Mouse (Mus musculus): ENCODE measurements around the gene Plrg1. TPM values are rescaled to one million over a fixed set of nuclear protein-coding genes. Genes with fewer than 3 reads are reported as not detected.

The Plrg1 gene
- total and polyA plus RNA-seq, 2 experiments from 2014 or later = 85.6 to 90.8 TPM

DNA sequence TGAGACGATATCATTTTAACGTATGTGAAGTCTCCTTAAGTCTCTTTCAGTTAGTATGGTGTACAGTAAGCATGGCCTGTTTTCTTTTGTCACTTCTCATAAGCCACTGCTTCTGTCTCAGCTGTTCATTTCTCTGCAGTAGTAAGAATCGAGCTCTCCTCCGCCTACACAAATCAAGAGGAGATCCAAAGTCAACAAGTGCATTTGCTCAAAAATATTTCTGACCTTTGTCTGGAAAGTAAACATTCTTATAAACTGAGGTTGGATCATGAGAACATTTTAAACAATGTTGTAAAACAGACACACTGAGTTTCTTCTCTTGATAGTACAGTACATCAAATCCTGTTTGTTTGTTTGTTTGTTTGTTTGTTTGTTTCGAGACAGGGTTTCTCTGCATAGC is 4.7 kb upstream of the Plrg1 start:
- Histone ChIP-seq H3K9ac (no peak overlapping the region), H3K4me3 (ENCODE audit: low read depth, low read length) (no peak overlapping the region), H3K9me3 (ENCODE audit: low read length) (no peaks in the 10 kb centered on the region), H3K4me1 (ENCODE audit: insufficient read depth) (no peaks in the 10 kb centered on the region), H3K36me3 (ENCODE audit: insufficient read depth) (no peaks in the 10 kb centered on the region), H3K27ac (ENCODE audit: low read depth, low read length) (no peak overlapping the region), H3K4me2 (ENCODE audit: low read depth) (no peak overlapping the region), H3K27me3 (ENCODE audit: insufficient read depth, low read length) (no peaks in the 10 kb centered on the region)
- TF ChIP-seq CTCF (IDR thresholded peaks at IDR 0.05; ENCODE audit: low read depth) = no peak
- WGBS = 83% methylated on average over 5 of the region's 5 CpGs
- no peak for DNase-seq
- no peak for ATAC-seq

DNA sequence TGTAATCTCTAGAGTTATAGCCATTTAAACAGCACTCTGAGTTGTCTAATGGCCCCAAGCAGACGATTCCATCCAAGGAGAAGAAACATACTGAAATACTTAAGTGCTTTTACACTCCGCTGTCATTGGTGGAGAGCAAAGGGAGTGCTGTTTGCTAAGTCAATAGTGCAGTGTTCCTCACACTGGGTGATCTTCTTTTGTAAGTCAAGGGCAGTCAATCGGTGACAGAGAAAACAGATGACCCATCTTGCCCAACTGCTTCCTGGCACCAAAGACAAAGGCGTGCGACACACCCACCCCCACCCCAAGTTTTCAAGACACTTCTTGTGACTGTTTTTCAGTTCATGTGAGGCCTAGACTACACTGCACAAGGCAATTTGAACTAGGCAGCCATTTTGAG is 3.2 kb upstream of the Plrg1 start:
- no peak for ATAC-seq
- 89% methylated on average over 5 of the region's 5 CpGs for WGBS
- DNase-seq = no peak

DNA sequence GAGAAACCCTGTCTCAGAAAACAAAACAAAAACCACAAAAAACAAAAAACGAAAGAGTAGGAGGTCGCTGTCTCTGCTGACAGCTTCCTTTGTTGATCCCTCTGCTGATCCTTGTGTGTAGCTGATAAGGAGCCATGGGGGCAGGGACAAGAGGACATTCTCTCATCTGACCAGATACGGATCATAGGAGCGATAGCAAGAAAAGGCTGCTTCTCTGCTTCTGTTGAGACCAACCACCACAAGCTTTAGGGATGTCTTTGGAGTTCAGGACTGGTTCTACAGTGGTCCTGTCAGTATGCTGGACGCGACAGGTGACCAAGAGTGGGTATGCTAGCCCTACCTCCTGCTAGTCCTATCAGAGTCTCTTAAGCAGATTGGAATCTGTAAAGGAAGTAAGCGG is 2.2 kb upstream of the Plrg1 start:
- peaks cover 8% of the 10 kb centered on the region for H3K4me1 ChIP-seq (ENCODE audit: insufficient read depth)
- no peak overlapping the region for H3K9ac ChIP-seq
- H3K36me3 ChIP-seq (ENCODE audit: insufficient read depth) = peaks cover 3% of the 10 kb centered on the region; the same call in 1 of the 2 replicates
- no peak for TF ChIP-seq CTCF (IDR thresholded peaks at IDR 0.05; ENCODE audit: low read depth)
- DNase-seq (no peak), ATAC-seq (no peak)
- no peak overlapping the region for H3K4me2 ChIP-seq (ENCODE audit: low read depth)
- no peaks in the 10 kb centered on the region for H3K9me3 ChIP-seq (ENCODE audit: low read length)
- no peaks in the 10 kb centered on the region for H3K27me3 ChIP-seq (ENCODE audit: insufficient read depth, low read length)
- no peak overlapping the region for H3K4me3 ChIP-seq (ENCODE audit: low read depth, low read length)
- 91% methylated on average over 7 of the region's 7 CpGs for WGBS
- no peak overlapping the region for H3K27ac ChIP-seq (ENCODE audit: low read depth, low read length)

More for the DNA sequence above, 3.2 kb upstream of the Plrg1 start:
- H3K4me1 ChIP-seq (ENCODE audit: insufficient read depth) = peaks cover 8% of the 10 kb centered on the region
- H3K9ac ChIP-seq = no peak overlapping the region
- H3K4me2 ChIP-seq (ENCODE audit: low read depth) = no peak overlapping the region
- no peak for TF ChIP-seq CTCF (IDR thresholded peaks at IDR 0.05; ENCODE audit: low read depth)
- no peak overlapping the region for H3K4me3 ChIP-seq (ENCODE audit: low read depth, low read length)
- 0 out of 2 replicates have a peak, but pooled peaks cover under 1% of the 10 kb centered on the region for H3K36me3 ChIP-seq (ENCODE audit: insufficient read depth)
- no peaks in the 10 kb centered on the region for H3K27me3 ChIP-seq (ENCODE audit: insufficient read depth, low read length)
- H3K27ac ChIP-seq (ENCODE audit: low read depth, low read length) = no peak overlapping the region
- no peaks in the 10 kb centered on the region for H3K9me3 ChIP-seq (ENCODE audit: low read length)

DNA sequence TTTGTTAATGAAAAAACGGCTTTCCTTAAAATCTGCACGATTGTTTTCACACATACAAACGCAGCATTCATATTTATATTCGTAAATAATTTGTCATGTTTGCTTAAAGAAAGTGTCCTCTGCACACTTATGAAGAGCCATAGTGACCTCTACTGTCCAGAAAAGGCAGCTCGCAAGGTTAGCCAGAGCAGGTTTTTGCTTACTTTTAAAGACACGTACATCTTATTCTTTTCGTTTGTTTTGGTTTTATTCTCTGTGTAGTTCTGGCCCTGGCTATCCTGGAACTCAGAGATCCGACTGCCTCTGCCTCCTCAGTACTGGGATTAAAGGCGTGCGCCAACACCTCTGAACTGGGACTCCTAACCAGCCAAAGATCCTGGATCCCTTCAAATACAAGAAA is 1.6 kb upstream of the Plrg1 start:
- DNase-seq = peak; percentile 78
- no peak for ATAC-seq
- TF ChIP-seq CTCF (IDR thresholded peaks at IDR 0.05; ENCODE audit: low read depth) = peak; percentile 76
- H3K4me1 ChIP-seq (ENCODE audit: insufficient read depth) = peaks cover 8% of the 10 kb centered on the region
- no peaks in the 10 kb centered on the region for H3K9me3 ChIP-seq (ENCODE audit: low read length)
- H3K9ac ChIP-seq = no peak overlapping the region
- H3K4me3 ChIP-seq (ENCODE audit: low read depth, low read length) = no peak overlapping the region
- H3K36me3 ChIP-seq (ENCODE audit: insufficient read depth) = peaks cover 8% of the 10 kb centered on the region
- no peak overlapping the region for H3K4me2 ChIP-seq (ENCODE audit: low read depth)
- WGBS = 33% methylated on average over 10 of the region's 10 CpGs
- no peaks in the 10 kb centered on the region for H3K27me3 ChIP-seq (ENCODE audit: insufficient read depth, low read length)
- H3K27ac ChIP-seq (ENCODE audit: low read depth, low read length) = no peak overlapping the region

DNA sequence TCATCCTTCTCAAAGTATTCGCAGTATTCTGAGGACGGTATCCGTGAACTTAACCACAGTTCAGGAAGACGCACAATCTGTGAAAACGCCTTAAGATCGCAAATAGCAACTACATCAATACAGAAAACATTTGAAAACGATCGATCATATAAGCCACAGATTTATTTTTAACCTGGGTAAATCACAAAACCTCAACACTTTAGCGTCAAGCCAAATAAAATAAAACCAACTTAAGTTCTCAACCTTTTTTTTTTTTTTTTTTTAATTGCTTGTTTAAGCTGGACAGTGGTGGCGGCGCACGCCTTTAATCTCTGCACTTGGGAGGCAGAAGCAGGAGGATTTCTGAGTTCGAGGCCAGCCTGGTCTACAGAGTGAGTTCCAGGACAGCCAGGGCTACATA is 563 bp upstream of the Plrg1 start:
- no peak overlapping the region for H3K9ac ChIP-seq
- H3K36me3 ChIP-seq (ENCODE audit: insufficient read depth) = peaks cover 18% of the 10 kb centered on the region
- no peaks in the 10 kb centered on the region for H3K9me3 ChIP-seq (ENCODE audit: low read length)
- no peak for ATAC-seq
- no peak overlapping the region for H3K27ac ChIP-seq (ENCODE audit: low read depth, low read length)
- H3K4me1 ChIP-seq (ENCODE audit: insufficient read depth) = peaks cover 8% of the 10 kb centered on the region
- no peak for TF ChIP-seq CTCF (IDR thresholded peaks at IDR 0.05; ENCODE audit: low read depth)
- DNase-seq = no peak
- H3K27me3 ChIP-seq (ENCODE audit: insufficient read depth, low read length) = no peaks in the 10 kb centered on the region
- H3K4me3 ChIP-seq (ENCODE audit: low read depth, low read length) = peak overlapping the region; percentile 72
- H3K4me2 ChIP-seq (ENCODE audit: low read depth) = peak overlapping the region; percentile 77
- WGBS = 47% methylated on average over 13 of the region's 13 CpGs

DNA sequence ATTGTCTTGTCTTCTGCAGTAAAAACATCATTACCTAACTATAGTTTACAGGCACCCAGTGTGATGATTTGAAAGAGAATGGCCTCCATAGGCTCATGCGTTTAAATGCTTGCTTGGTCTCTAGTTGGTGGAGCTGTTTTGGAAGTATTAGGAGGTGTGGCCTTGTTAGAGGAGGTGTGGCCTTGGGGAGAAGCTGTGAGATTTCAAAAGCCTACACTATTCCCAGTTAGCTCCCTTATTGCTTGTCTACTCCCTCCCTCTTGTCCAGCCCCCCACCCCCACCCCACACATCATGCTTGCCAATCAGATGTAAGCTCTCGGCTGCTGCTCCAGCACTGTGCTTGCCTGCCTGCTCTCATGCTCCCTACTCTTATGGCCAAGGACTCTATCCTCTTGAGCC is 1.7 kb downstream of the Plrg1 start:
- Histone ChIP-seq H3K4me1 (ENCODE audit: insufficient read depth) (peaks cover 8% of the 10 kb centered on the region), H3K4me2 (ENCODE audit: low read depth) (no peak overlapping the region), H3K9ac (no peak overlapping the region), H3K36me3 (ENCODE audit: insufficient read depth) (peaks cover 41% of the 10 kb centered on the region), H3K27me3 (ENCODE audit: insufficient read depth, low read length) (no peaks in the 10 kb centered on the region), H3K9me3 (ENCODE audit: low read length) (no peaks in the 10 kb centered on the region), H3K4me3 (ENCODE audit: low read depth, low read length) (no peak overlapping the region), H3K27ac (ENCODE audit: low read depth, low read length) (no peak overlapping the region)
- no peak for ATAC-seq
- WGBS = 96% methylated on average over 2 of the region's 2 CpGs
- no peak for DNase-seq
- no peak for TF ChIP-seq CTCF (IDR thresholded peaks at IDR 0.05; ENCODE audit: low read depth)

DNA sequence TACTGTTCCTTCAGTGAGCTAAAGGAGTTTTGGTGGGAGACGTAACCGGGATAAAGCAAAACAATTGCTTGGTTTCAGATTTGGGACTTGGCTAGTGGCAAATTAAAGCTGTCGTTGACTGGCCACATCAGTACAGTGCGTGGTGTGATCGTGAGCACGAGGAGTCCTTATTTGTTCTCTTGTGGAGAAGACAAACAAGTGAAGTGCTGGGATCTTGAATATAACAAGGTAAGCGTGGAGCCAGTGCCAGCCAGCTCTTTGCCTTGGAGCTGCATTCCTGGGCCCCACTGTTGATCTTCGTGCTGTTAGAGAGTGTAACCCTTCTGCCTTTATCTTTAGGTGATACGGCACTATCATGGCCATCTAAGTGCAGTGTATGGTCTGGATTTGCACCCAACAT is 12.6 kb downstream of the Plrg1 start:
- H3K27ac ChIP-seq (ENCODE audit: low read depth, low read length) = no peak overlapping the region
- H3K9me3 ChIP-seq (ENCODE audit: low read length) = no peaks in the 10 kb centered on the region
- TF ChIP-seq CTCF (IDR thresholded peaks at IDR 0.05; ENCODE audit: low read depth) = no peak
- DNase-seq (no peak), ATAC-seq (no peak)
- H3K4me1 ChIP-seq (ENCODE audit: insufficient read depth) = no peaks in the 10 kb centered on the region
- no peak overlapping the region for H3K4me3 ChIP-seq (ENCODE audit: low read depth, low read length)
- WGBS = 94% methylated on average over 9 of the region's 9 CpGs
- peaks cover 74% of the 10 kb centered on the region for H3K36me3 ChIP-seq (ENCODE audit: insufficient read depth)
- H3K9ac ChIP-seq = no peak overlapping the region
- H3K27me3 ChIP-seq (ENCODE audit: insufficient read depth, low read length) = no peaks in the 10 kb centered on the region
- no peak overlapping the region for H3K4me2 ChIP-seq (ENCODE audit: low read depth)

DNA sequence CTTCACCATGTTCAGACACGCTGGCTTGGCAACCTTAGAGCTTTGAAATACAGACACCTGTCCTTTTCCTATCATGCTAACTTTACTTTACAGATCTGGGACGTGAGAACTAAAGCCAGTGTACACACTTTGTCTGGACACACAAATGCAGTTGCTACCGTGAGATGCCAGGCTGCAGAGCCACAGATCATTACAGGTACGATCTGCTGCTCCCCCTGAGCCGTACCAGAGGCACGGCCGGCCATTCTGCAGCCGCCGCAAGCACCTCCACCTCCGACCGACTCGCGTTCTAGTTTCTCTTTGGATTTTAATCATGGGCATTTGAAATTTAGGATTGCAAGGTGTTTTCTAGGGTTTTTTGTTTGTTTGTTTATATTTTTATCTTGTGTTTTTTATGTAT is 13.5 kb downstream of the Plrg1 start:
- Histone ChIP-seq H3K4me2 (ENCODE audit: low read depth) (no peak overlapping the region), H3K4me1 (ENCODE audit: insufficient read depth) (no peaks in the 10 kb centered on the region), H3K27me3 (ENCODE audit: insufficient read depth, low read length) (no peaks in the 10 kb centered on the region), H3K27ac (ENCODE audit: low read depth, low read length) (no peak overlapping the region), H3K4me3 (ENCODE audit: low read depth, low read length) (no peak overlapping the region), H3K36me3 (ENCODE audit: insufficient read depth) (peaks cover 79% of the 10 kb centered on the region), H3K9me3 (ENCODE audit: low read length) (no peaks in the 10 kb centered on the region), H3K9ac (no peak overlapping the region)
- 97% methylated on average over 13 of the region's 13 CpGs for WGBS
- DNase-seq (no peak), ATAC-seq (no peak)
- no peak for TF ChIP-seq CTCF (IDR thresholded peaks at IDR 0.05; ENCODE audit: low read depth)
